Mouse (Mus musculus): ENCODE results near the gene Tbl1x. TPM values are rescaled to one million over a fixed set of nuclear protein-coding genes. Genes with fewer than 3 reads are reported as not detected.
"Not testable (repeated sequence)": the region's sequence is repeated elsewhere in the genome, so short reads cannot be mapped to it uniquely, and the experiment has no call there.

Tbl1x gene
- total RNA-seq (2021): 10 to 100 TPM; 29.2 to 31.6 TPM
- long read RNA-seq, experiment 1, full-length matches to known transcripts: 12 of 14 reads
- long read RNA-seq, experiment 1, partial matches to known transcripts: 1 of 14 reads
- long read RNA-seq, experiment 1, other reads (novel, unspliced or antisense): 1 of 14 reads
- long read RNA-seq, experiment 2, full-length matches to known transcripts: 4 of 7 reads
- long read RNA-seq, experiment 2, partial matches to known transcripts: 0 of 7 reads
- long read RNA-seq, experiment 2, other reads (novel, unspliced or antisense): 3 of 7 reads

- peak; percentile 75 to 84 for DNase-seq
These were observed at the start of gene Tbl1x for GRCm38 (mm10) chrX:77510371-77511300. Gene Tbl1x (plus strand): TSS chrX:77511013.

GRCm38 (mm10) chrX:77469216-77469615 is 41.6 kb upstream of the Tbl1x start:
- DNase-seq: no peak

GRCm38 (mm10) chrX:77472858-77473257 is 38.0 kb upstream of the Tbl1x start:
- no peak for DNase-seq

GRCm38 (mm10) chrX:77473511-77473910 is 37.3 kb upstream of the Tbl1x start:
- no peak for DNase-seq

- DNase-seq: no peak
These were observed 36.3 kb upstream of the Tbl1x start for GRCm38 (mm10) chrX:77474551-77474950.

- DNase-seq: no peak
These were observed 33.3 kb upstream of the Tbl1x start for GRCm38 (mm10) chrX:77477526-77477925.

- DNase-seq: peak; percentile 56 to 71
These were observed 22.7 kb upstream of the Tbl1x start for GRCm38 (mm10) chrX:77487922-77488799.

- peak in 1 of 2 experiments; percentile 7 for DNase-seq
These were observed 20.7 kb upstream of the Tbl1x start for GRCm38 (mm10) chrX:77490127-77490526.

GRCm38 (mm10) chrX:77509149-77509548 is 1.7 kb upstream of the Tbl1x start:
- peak; percentile 92 for DNase-seq

- DNase-seq: peak in 1 of 2 experiments; percentile 21
These were observed 1.0 kb upstream of the Tbl1x start for GRCm38 (mm10) chrX:77509776-77510175.

GRCm38 (mm10) chrX:77511301-77511993 is 634 bp downstream of the Tbl1x start:
- DNase-seq: peak; percentile 47 to 58

GRCm38 (mm10) chrX:77511994-77512485 is 1.2 kb downstream of the Tbl1x start:
- DNase-seq: no peak

- no peak for DNase-seq
These were observed 6.7 kb downstream of the Tbl1x start for GRCm38 (mm10) chrX:77517274-77518085.

GRCm38 (mm10) chrX:77518929-77519328 is 8.1 kb downstream of the Tbl1x start:
- DNase-seq: no peak

GRCm38 (mm10) chrX:77522842-77523375 is 12.1 kb downstream of the Tbl1x start:
- DNase-seq: no peak

GRCm38 (mm10) chrX:77525179-77525578 is 14.4 kb downstream of the Tbl1x start:
- no peak for DNase-seq

- no peak for DNase-seq
These were observed 17.6 kb downstream of the Tbl1x start for GRCm38 (mm10) chrX:77528401-77528800.

- no peak for DNase-seq
These were observed 20.2 kb downstream of the Tbl1x start for GRCm38 (mm10) chrX:77530997-77531396.

- peak; percentile 67 to 82 for DNase-seq
These were observed 23.1 kb downstream of the Tbl1x start for GRCm38 (mm10) chrX:77533922-77534321.

- DNase-seq: not testable (repeated sequence)
These were observed 29.0 kb downstream of the Tbl1x start for GRCm38 (mm10) chrX:77539770-77540169.

All from heart, adult 18-20 months (tissue).